Mouse (Mus musculus) neural tube, embryonic 13.5 days (tissue): Measurements from ENCODE around the gene Pcx. TPM values are rescaled to one million over a fixed set of nuclear protein-coding genes. Genes with fewer than 3 reads are reported as not detected.

Experiments used
- ATAC-seq: fragments of 200-750 bp; cut with Nextera tagmentation; 2 replicates; pipeline ENCODE4 v1.8.0; 2017; ENCODE audit warnings: low read depth, mild to moderate bottlenecking, moderate TSS enrichment, moderate library complexity
- H3K27ac ChIP-seq: fragments of 300-500 bp; sonication (generic); replicated peaks from 2 replicates; pipeline ENCODE4 v1.5.1; 2015; ENCODE audit warnings: moderate library complexity, mild to moderate bottlenecking, inconsistent platforms
- H3K27me3 ChIP-seq: fragments of 300-500 bp; sonication (generic); 2 replicates; pipeline ENCODE4 v1.6.1; 2015; ENCODE audit warnings: mild to moderate bottlenecking, inconsistent platforms
- H3K36me3 ChIP-seq: fragments of 300-500 bp; sonication (generic); 2 replicates; pipeline ENCODE4 v1.6.1; 2015; ENCODE audit warnings: mild to moderate bottlenecking, inconsistent platforms
- H3K4me1 ChIP-seq: fragments of 300-500 bp; sonication (generic); replicated peaks from 2 replicates; pipeline ENCODE4 v1.6.1; 2015; ENCODE audit warnings: inconsistent platforms
- H3K4me2 ChIP-seq: fragments of 300-500 bp; sonication (generic); 2 replicates; pipeline ENCODE4 v1.6.1; 2015; ENCODE audit warnings: inconsistent platforms, mild to moderate bottlenecking, moderate library complexity
- H3K4me3 ChIP-seq: fragments of 300-500 bp; sonication (generic); 2 replicates; pipeline ENCODE4 v1.5.1; 2015; ENCODE audit warnings: mild to moderate bottlenecking, inconsistent platforms
- H3K9ac ChIP-seq: fragments of 300-500 bp; sonication (generic); 2 replicates; pipeline ENCODE4 v1.6.1; 2015; ENCODE audit warnings: moderate library complexity, mild to moderate bottlenecking, inconsistent platforms
- H3K9me3 ChIP-seq: fragments of 300-500 bp; sonication (generic); 2 replicates; pipeline ENCODE4 v1.6.1; 2016; ENCODE audit warnings: inconsistent platforms
- WGBS: fragments of 180-500 bp; shearing (Covaris S2); methylation state at CpG from one replicate; pipeline ENCODE4 v1.1.7; 2015; 5-methylcytosine and 5-hydroxymethylcytosine counted together
- microRNA-seq: library from miRNA; unstranded; fragments of <30 nt; microRNA quantifications from one replicate; pipeline ENCODE4, GENCODE M21; 2016
- polyA plus RNA-seq: library from polyadenylated mRNA; unstranded; fragments of >200 nt; fragmentation: Nextera tagmentation; extraction: Ambion mirVana; gene quantifications from 2 replicates; pipeline ENCODE4 v1.2.1, GENCODE M21; 2015

Gene Pcx
- polyA plus RNA-seq, 1 experiment from 2014 or later, result 21.0 TPM

DNA sequence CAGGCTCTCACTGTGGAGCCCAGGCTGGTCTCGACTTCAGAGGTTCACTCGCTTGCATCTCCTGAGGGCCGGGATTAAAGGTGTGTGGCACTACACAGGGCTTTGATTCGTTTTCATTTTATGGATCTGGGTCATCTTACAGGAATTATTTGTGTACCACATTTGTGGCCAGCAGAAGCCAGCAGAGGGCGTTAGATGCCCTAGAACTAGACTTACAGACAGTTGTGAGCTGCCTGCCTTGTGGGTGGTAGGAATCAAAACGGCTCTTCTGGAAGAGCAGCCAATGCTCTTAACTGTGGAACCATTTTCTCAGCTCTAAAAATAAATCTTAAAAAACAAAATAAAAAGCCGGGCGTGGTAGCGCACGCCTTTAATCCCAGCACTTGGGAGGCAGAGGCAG, 134.0 kb downstream of the Pcx start:
- no peaks in the 10 kb centered on the region for H3K4me1 ChIP-seq
- no peak overlapping the region for H3K4me3 ChIP-seq
- H3K27ac ChIP-seq, result no peak overlapping the region
- no peaks in the 10 kb centered on the region for H3K36me3 ChIP-seq
- no peak for ATAC-seq
- no peaks in the 10 kb centered on the region for H3K9me3 ChIP-seq
- H3K27me3 ChIP-seq, result peaks cover 3% of the 10 kb centered on the region; the same call in 1 of the 2 replicates
- H3K4me2 ChIP-seq, result no peak overlapping the region
- no peak overlapping the region for H3K9ac ChIP-seq
- 41% methylated on average over 10 of the region's 10 CpGs for WGBS

- Histone ChIP-seq H3K9ac (no peak overlapping the region), H3K27ac (no peak overlapping the region), H3K36me3 (no peaks in the 10 kb centered on the region), H3K4me1 (no peaks in the 10 kb centered on the region), H3K4me2 (no peak overlapping the region), H3K9me3 (no peaks in the 10 kb centered on the region), H3K4me3 (no peak overlapping the region), H3K27me3 (no peaks in the 10 kb centered on the region; the same call in 1 of the 2 replicates)
- ATAC-seq, result no peak
- WGBS, result 78% methylated on average over 11 of the region's 11 CpGs
These were observed 136.7 kb downstream of the Pcx start for GRCm38 (mm10) chr19:4646917-4647492.

GRCm38 (mm10) chr19:4658156-4658555, 147.9 kb downstream of the Pcx start:
- Histone ChIP-seq H3K9ac (no peak overlapping the region), H3K9me3 (no peaks in the 10 kb centered on the region), H3K4me3 (no peak overlapping the region), H3K36me3 (no peaks in the 10 kb centered on the region), H3K4me2 (no peak overlapping the region), H3K27me3 (no peaks in the 10 kb centered on the region), H3K4me1 (no peaks in the 10 kb centered on the region), H3K27ac (no peak overlapping the region)
- WGBS, result 83% methylated on average over 5 of the region's 5 CpGs
- ATAC-seq, result no peak

- H3K36me3 ChIP-seq, result no peaks in the 10 kb centered on the region
- H3K4me3 ChIP-seq, result no peak overlapping the region
- no peaks in the 10 kb centered on the region for H3K4me1 ChIP-seq
- H3K27ac ChIP-seq, result no peak overlapping the region
- no peaks in the 10 kb centered on the region for H3K27me3 ChIP-seq
- no peak for ATAC-seq
- no peak overlapping the region for H3K9ac ChIP-seq
- no peaks in the 10 kb centered on the region for H3K9me3 ChIP-seq
- H3K4me2 ChIP-seq, result no peak overlapping the region
These were observed 156.5 kb downstream of the Pcx start for GRCm38 (mm10) chr19:4666815-4667214.

DNA sequence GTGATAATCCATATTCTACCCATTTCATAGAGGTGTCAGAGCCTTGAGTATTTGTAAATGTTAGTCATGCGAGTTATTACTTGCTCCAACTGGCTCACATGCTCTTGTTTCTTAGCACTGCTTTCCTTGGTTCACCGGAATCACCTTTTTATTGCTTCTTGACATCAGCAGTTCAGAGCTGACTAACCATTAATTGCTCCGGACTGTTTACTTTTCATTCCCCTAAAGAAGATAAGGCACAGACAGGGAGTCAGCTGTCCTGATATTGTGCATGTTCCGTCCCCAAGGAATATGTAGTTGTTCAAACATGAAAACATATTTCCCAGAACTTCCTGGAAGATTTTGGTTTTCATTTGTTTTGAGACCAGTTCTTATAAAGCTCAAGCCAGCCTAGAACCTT, 160.5 kb downstream of the Pcx start:
- no peak overlapping the region for H3K9ac ChIP-seq
- no peak overlapping the region for H3K27ac ChIP-seq
- no peak for ATAC-seq
- H3K27me3 ChIP-seq, result no peaks in the 10 kb centered on the region
- no peaks in the 10 kb centered on the region for H3K36me3 ChIP-seq
- no peak overlapping the region for H3K4me3 ChIP-seq
- WGBS, result 82% methylated on average over 4 of the region's 4 CpGs
- H3K4me2 ChIP-seq, result no peak overlapping the region
- H3K9me3 ChIP-seq, result no peaks in the 10 kb centered on the region
- no peaks in the 10 kb centered on the region for H3K4me1 ChIP-seq

Small RNA genes lying within 50 kb of the gene (microRNA-seq; reads per million reads assigned to microRNA genes)
- gene Mir6986, result 0.74 reads per million

Other genes with a start within 250 kb of the Pcx start
- gene Ssh3, start 241.3 kb upstream of the Pcx start, polyA plus RNA-seq, result 7.2 and 8.2 TPM in 2 replicates
- gene Ankrd13d, start 227.3 kb upstream of the Pcx start, polyA plus RNA-seq, result 29.8 and 33.1 TPM in 2 replicates
- gene Grk2, start 204.2 kb upstream of the Pcx start, polyA plus RNA-seq, result 22.3 and 25.5 TPM in 2 replicates
- 38.2 and 41.5 TPM in 2 replicates for gene Kdm2a, start 112.2 kb upstream of the Pcx start, polyA plus RNA-seq
- 8.5 and 10.1 TPM in 2 replicates for gene Rhod, start 71.0 kb upstream of the Pcx start, polyA plus RNA-seq
- 2.7 and 4.2 TPM in 2 replicates for gene Syt12, start 33.0 kb upstream of the Pcx start, polyA plus RNA-seq
- not detected in 2 replicates for gene 2010003K11Rik, start 11.9 kb upstream of the Pcx start, polyA plus RNA-seq
- gene Lrfn4, start 105.2 kb downstream of the Pcx start, polyA plus RNA-seq, result 10.5 and 10.9 TPM in 2 replicates
- 51.8 and 56.0 TPM in 2 replicates for gene Rce1, start 115.2 kb downstream of the Pcx start, polyA plus RNA-seq
- 5.3 and 5.7 TPM in 2 replicates for gene Gm960, start 188.2 kb downstream of the Pcx start, polyA plus RNA-seq
- 29.5 and 30.4 TPM in 2 replicates for gene Sptbn2, start 200.7 kb downstream of the Pcx start, polyA plus RNA-seq
- 164 and 184 TPM in 2 replicates for gene Rbm4b, start 246.0 kb downstream of the Pcx start, polyA plus RNA-seq